Mouse (Mus musculus) kidney, embryonic 15.5 days (tissue): ENCODE results near the gene Micall1. TPM values are rescaled to one million over a fixed set of nuclear protein-coding genes. Genes with fewer than 3 reads are reported as not detected.

Source experiments
- ATAC-seq: fragments of 200-750 bp; cut with Nextera tagmentation; replicated peaks from 2 replicates; pipeline ENCODE4 v1.8.0; 2017; ENCODE audit warnings: moderate TSS enrichment; ENCODE audit not compliant: low FRiP score
- H3K27ac ChIP-seq: fragments of 300-500 bp; sonication (generic); 2 replicates; pipeline ENCODE4 v1.5.1; 2015; ENCODE audit warnings: mild to moderate bottlenecking, inconsistent platforms
- H3K27me3 ChIP-seq: fragments of 300-500 bp; sonication (generic); 2 replicates; pipeline ENCODE4 v1.6.1; 2015; ENCODE audit warnings: inconsistent platforms
- H3K36me3 ChIP-seq: fragments of 300-500 bp; sonication (generic); 2 replicates; pipeline ENCODE4 v1.6.1; 2015; ENCODE audit warnings: inconsistent platforms
- H3K4me1 ChIP-seq: fragments of 300-500 bp; sonication (generic); 2 replicates; pipeline ENCODE4 v1.6.1; 2015; ENCODE audit warnings: inconsistent platforms
- H3K4me2 ChIP-seq: fragments of 300-500 bp; sonication (generic); 2 replicates; pipeline ENCODE4 v1.6.1; 2015; ENCODE audit warnings: moderate library complexity, mild to moderate bottlenecking, inconsistent platforms
- H3K4me3 ChIP-seq: fragments of 300-500 bp; sonication (generic); replicated peaks from 2 replicates; pipeline ENCODE4 v1.5.1; 2015; ENCODE audit warnings: mild to moderate bottlenecking, inconsistent platforms
- H3K9ac ChIP-seq: fragments of 300-500 bp; sonication (generic); 2 replicates; pipeline ENCODE4 v1.6.1; 2015; ENCODE audit warnings: mild to moderate bottlenecking, inconsistent platforms
- H3K9me3 ChIP-seq: fragments of 300-500 bp; sonication (generic); replicated peaks from 2 replicates; pipeline ENCODE4 v1.6.1; 2016; ENCODE audit warnings: inconsistent platforms
- WGBS: fragments of 180-500 bp; shearing (Covaris S2); methylation state at CpG from one replicate; pipeline ENCODE4 v1.1.7; 2015; ENCODE audit warnings: mixed read lengths; 5-methylcytosine and 5-hydroxymethylcytosine counted together
- polyA plus RNA-seq: library from polyadenylated mRNA; unstranded; fragments of >200 nt; fragmentation: Nextera tagmentation; extraction: Ambion mirVana; gene quantifications from 2 replicates; pipeline ENCODE4 v1.2.1, GENCODE M21; 2015

Gene Micall1
- polyA plus RNA-seq, 1 experiment from 2014 or later = 11.0 TPM

- H3K4me3 ChIP-seq = no peak overlapping the region
- H3K4me1 ChIP-seq = peaks cover 38% of the 10 kb centered on the region
- no peaks in the 10 kb centered on the region for H3K27me3 ChIP-seq
- WGBS = 62% methylated on average over 4 of the region's 4 CpGs
- 0 out of 2 replicates have a peak, but pooled peaks have one; percentile 28 for ATAC-seq
- no peak overlapping the region for H3K9ac ChIP-seq
- 0 out of 2 replicates have a peak overlapping the region, but pooled peaks have one; percentile 10 for H3K4me2 ChIP-seq
- peak overlapping the region; percentile 82 for H3K27ac ChIP-seq
- H3K9me3 ChIP-seq = no peaks in the 10 kb centered on the region
- H3K36me3 ChIP-seq = peaks cover 20% of the 10 kb centered on the region
Measured at GRCm38 (mm10) chr15:79099456-79099855, 9.2 kb upstream of the Micall1 start.

- peaks cover 10% of the 10 kb centered on the region for H3K36me3 ChIP-seq
- no peak overlapping the region for H3K9ac ChIP-seq
- ATAC-seq = no peak
- 70% methylated on average over 4 of the region's 4 CpGs for WGBS
- H3K27ac ChIP-seq = no peak overlapping the region
- H3K9me3 ChIP-seq = no peaks in the 10 kb centered on the region
- H3K4me2 ChIP-seq = no peak overlapping the region
- H3K27me3 ChIP-seq = no peaks in the 10 kb centered on the region
- peaks cover 38% of the 10 kb centered on the region for H3K4me1 ChIP-seq
- H3K4me3 ChIP-seq = no peak overlapping the region
Measured at GRCm38 (mm10) chr15:79100391-79100790, 8.3 kb upstream of the Micall1 start.

GRCm38 (mm10) chr15:79101531-79101930 lies 7.2 kb upstream of the Micall1 start:
- ATAC-seq = no peak
- Histone ChIP-seq H3K4me2 (no peak overlapping the region), H3K9ac (no peak overlapping the region)

GRCm38 (mm10) chr15:79103264-79103663 lies 5.4 kb upstream of the Micall1 start:
- no peak overlapping the region for H3K27ac ChIP-seq
- 72% methylated on average over 10 of the region's 10 CpGs for WGBS
- peaks cover 20% of the 10 kb centered on the region for H3K4me1 ChIP-seq
- no peaks in the 10 kb centered on the region for H3K27me3 ChIP-seq
- H3K4me3 ChIP-seq = no peak overlapping the region
- no peaks in the 10 kb centered on the region for H3K36me3 ChIP-seq
- no peak for ATAC-seq
- no peaks in the 10 kb centered on the region for H3K9me3 ChIP-seq
- no peak overlapping the region for H3K9ac ChIP-seq
- no peak overlapping the region for H3K4me2 ChIP-seq

More at GRCm38 (mm10) chr15:79101531-79101930, 7.2 kb upstream of the Micall1 start:
- no peaks in the 10 kb centered on the region for H3K27me3 ChIP-seq
- H3K9me3 ChIP-seq = no peaks in the 10 kb centered on the region
- no peaks in the 10 kb centered on the region for H3K36me3 ChIP-seq
- H3K4me1 ChIP-seq = peaks cover 31% of the 10 kb centered on the region
- no peak overlapping the region for H3K27ac ChIP-seq
- H3K4me3 ChIP-seq = no peak overlapping the region

GRCm38 (mm10) chr15:79105804-79106203 lies 2.9 kb upstream of the Micall1 start:
- H3K36me3 ChIP-seq = no peaks in the 10 kb centered on the region
- WGBS = 58% methylated on average over 2 of the region's 2 CpGs
- H3K9ac ChIP-seq = no peak overlapping the region
- H3K9me3 ChIP-seq = no peaks in the 10 kb centered on the region
- no peak overlapping the region for H3K4me3 ChIP-seq
- H3K4me1 ChIP-seq = peaks cover 26% of the 10 kb centered on the region
- no peak overlapping the region for H3K27ac ChIP-seq
- no peaks in the 10 kb centered on the region for H3K27me3 ChIP-seq
- H3K4me2 ChIP-seq = no peak overlapping the region
- ATAC-seq = no peak

GRCm38 (mm10) chr15:79107966-79108365 lies 732 bp upstream of the Micall1 start:
- Histone ChIP-seq H3K4me3 (peak overlapping the region; percentile 91), H3K9ac (peak overlapping the region; percentile 91), H3K9me3 (no peaks in the 10 kb centered on the region), H3K4me2 (peak overlapping the region; percentile 96), H3K27me3 (no peaks in the 10 kb centered on the region), H3K36me3 (peaks cover 4% of the 10 kb centered on the region; the same call in 1 of the 2 replicates), H3K4me1 (peaks cover 37% of the 10 kb centered on the region), H3K27ac (peak overlapping the region; percentile 84)
- 17% methylated on average over 7 of the region's 7 CpGs for whole genome bisulfite sequencing
- no peak for ATAC-seq

GRCm38 (mm10) chr15:79109321-79109934 lies 730 bp downstream of the Micall1 start:
- Histone ChIP-seq H3K36me3 (peaks cover 16% of the 10 kb centered on the region; the same call in 1 of the 2 replicates), H3K9me3 (no peaks in the 10 kb centered on the region), H3K9ac (peak overlapping the region; percentile 91), H3K27me3 (no peaks in the 10 kb centered on the region), H3K4me3 (peak overlapping the region; percentile 91), H3K27ac (peak overlapping the region; percentile 84), H3K4me2 (peak overlapping the region; percentile 96), H3K4me1 (peaks cover 39% of the 10 kb centered on the region)
- ATAC-seq = peak; percentile 59
- under 1% methylated on average over 46 of the region's 46 CpGs for WGBS

GRCm38 (mm10) chr15:79110031-79110430 lies 1.3 kb downstream of the Micall1 start:
- H3K4me1 ChIP-seq = peaks cover 39% of the 10 kb centered on the region
- no peak for ATAC-seq
- H3K9ac ChIP-seq = peak overlapping the region; percentile 91
- 17% methylated on average over 9 of the region's 9 CpGs for WGBS
- H3K9me3 ChIP-seq = no peaks in the 10 kb centered on the region
- peak overlapping the region; percentile 91 for H3K4me3 ChIP-seq
- H3K36me3 ChIP-seq = peaks cover 18% of the 10 kb centered on the region
- H3K27ac ChIP-seq = 0 out of 2 replicates have a peak overlapping the region, but pooled peaks have one; percentile 84
- H3K27me3 ChIP-seq = no peaks in the 10 kb centered on the region
- peak overlapping the region; percentile 96 for H3K4me2 ChIP-seq

GRCm38 (mm10) chr15:79110528-79110927 lies 1.8 kb downstream of the Micall1 start:
- Histone ChIP-seq H3K27me3 (no peaks in the 10 kb centered on the region), H3K4me1 (peaks cover 42% of the 10 kb centered on the region), H3K36me3 (peaks cover 23% of the 10 kb centered on the region), H3K4me3 (peak overlapping the region; percentile 91), H3K27ac (no peak overlapping the region), H3K9me3 (no peaks in the 10 kb centered on the region), H3K4me2 (peak overlapping the region; percentile 96), H3K9ac (0 out of 2 replicates have a peak overlapping the region, but pooled peaks have one; percentile 91)
- 63% methylated on average over 2 of the region's 2 CpGs for WGBS
- ATAC-seq = no peak

- Histone ChIP-seq H3K9ac (no peak overlapping the region), H3K4me3 (no peak overlapping the region), H3K4me1 (peaks cover 42% of the 10 kb centered on the region), H3K4me2 (peak overlapping the region; percentile 96; the same call in 1 of the 2 replicates), H3K36me3 (peaks cover 34% of the 10 kb centered on the region), H3K27me3 (no peaks in the 10 kb centered on the region), H3K27ac (no peak overlapping the region), H3K9me3 (no peaks in the 10 kb centered on the region)
- 59% methylated on average over 4 of the region's 4 CpGs for WGBS
- no peak for ATAC-seq
Measured at GRCm38 (mm10) chr15:79111774-79112173, 3.1 kb downstream of the Micall1 start.

GRCm38 (mm10) chr15:79115276-79115675 lies 6.6 kb downstream of the Micall1 start:
- no peak overlapping the region for H3K4me3 ChIP-seq
- no peaks in the 10 kb centered on the region for H3K9me3 ChIP-seq
- no peak overlapping the region for H3K9ac ChIP-seq
- WGBS = 53% methylated on average over 5 of the region's 5 CpGs
- peaks cover 21% of the 10 kb centered on the region for H3K4me1 ChIP-seq
- no peak overlapping the region for H3K4me2 ChIP-seq
- peaks cover 66% of the 10 kb centered on the region for H3K36me3 ChIP-seq
- H3K27ac ChIP-seq = 0 out of 2 replicates have a peak overlapping the region, but pooled peaks have one; percentile 6
- ATAC-seq = no peak
- H3K27me3 ChIP-seq = no peaks in the 10 kb centered on the region

GRCm38 (mm10) chr15:79119491-79119890 lies 10.8 kb downstream of the Micall1 start:
- Histone ChIP-seq H3K4me2 (no peak overlapping the region), H3K9ac (no peak overlapping the region), H3K4me3 (no peak overlapping the region), H3K27me3 (no peaks in the 10 kb centered on the region), H3K36me3 (peaks cover 91% of the 10 kb centered on the region), H3K27ac (no peak overlapping the region), H3K4me1 (0 out of 2 replicates have a peak, but pooled peaks cover 3% of the 10 kb centered on the region), H3K9me3 (no peaks in the 10 kb centered on the region)
- no peak for ATAC-seq
- WGBS = 84% methylated on average over 9 of the region's 9 CpGs
